Mouse (Mus musculus) retina, embryonic 14.5 days (tissue): ENCODE measurements at regions not wholly inside any gene's neighbourhood (a gene's known extent, or its start where the extent isn't known, plus 50 kb on each side); places are given as distances from the start of the nearest gene placed in this dataset.
"Not testable (repeated sequence)": the region's sequence is repeated elsewhere in the genome, so short reads cannot be mapped to it uniquely, and the experiment has no call there.

Source experiments
- DNase-seq: peaks from one replicate; pipeline ENCODE4 v3.0.0-alpha.2; 2015; ENCODE audit warnings: low spot score

DNA sequence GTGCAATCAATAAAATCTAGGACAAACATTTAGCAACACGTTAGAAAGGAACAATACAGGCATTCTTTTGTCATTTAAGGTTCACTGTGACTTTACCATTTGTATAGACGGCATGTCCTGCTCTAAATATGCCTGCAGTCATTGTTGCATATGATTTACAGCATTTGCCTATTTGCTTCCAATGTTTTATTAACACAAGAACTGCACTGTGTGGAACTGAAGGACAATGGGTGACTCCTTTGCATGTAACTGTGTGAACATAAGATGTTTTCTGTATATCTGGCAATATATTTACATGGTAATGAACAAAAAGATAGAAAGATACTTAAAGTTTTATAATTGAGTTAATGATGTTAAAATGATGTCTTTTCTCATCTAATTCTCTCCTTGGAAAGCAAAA lies 57.1 kb downstream of the Pou4f1 start:
- no peak for DNase-seq

DNA sequence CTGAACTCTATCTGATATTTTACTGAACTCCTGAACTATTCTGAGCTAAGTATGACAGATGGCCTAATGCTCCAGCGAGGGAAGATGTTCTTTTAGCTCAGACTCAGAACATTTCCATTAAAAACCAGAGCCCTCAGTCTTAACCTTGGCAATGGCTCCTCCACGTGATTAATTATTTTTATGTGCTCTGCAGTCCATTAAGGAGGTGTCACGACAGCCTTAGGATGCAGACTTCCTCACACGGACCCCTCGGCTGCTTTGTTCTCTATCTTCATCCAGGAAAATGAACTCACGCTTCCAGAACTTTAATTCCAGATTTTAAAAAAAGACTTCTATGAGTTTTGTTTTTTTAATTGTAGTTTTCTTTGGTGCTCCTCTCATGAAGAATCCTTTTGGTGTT lies 57.5 kb downstream of the Pou4f1 start:
- no peak for DNase-seq

DNA sequence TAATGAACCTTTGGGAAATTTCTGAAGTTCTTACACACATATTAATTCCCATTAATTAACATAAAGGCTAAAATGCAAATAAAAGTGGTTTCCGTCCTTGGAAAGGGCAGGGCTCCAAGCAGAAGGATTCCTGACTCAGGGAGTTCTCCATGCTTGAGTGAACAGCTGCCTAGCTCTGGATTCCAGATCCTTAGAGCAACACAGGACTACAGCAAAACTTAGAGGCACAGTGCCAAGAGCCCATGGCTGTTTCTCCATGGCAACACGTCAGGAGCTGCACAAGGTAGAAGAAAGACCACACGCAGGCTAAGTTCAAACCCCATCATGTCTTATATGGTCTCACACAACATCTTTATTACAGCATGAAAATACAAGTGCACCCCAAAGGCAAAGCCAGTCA lies 61.7 kb downstream of the Pou4f1 start:
- DNase-seq = no peak

GRCm38 (mm10) chr14:104389297-104390071 lies 78.3 kb downstream of the Pou4f1 start:
- DNase-seq = no peak

GRCm38 (mm10) chr14:104388879-104389278 lies 78.9 kb downstream of the Pou4f1 start:
- no peak for DNase-seq

- peak; percentile 33 for DNase-seq
These were observed 86.8 kb downstream of the Pou4f1 start for GRCm38 (mm10) chr14:104380986-104381385.

GRCm38 (mm10) chr14:104372776-104373175 lies 95.0 kb downstream of the Pou4f1 start:
- DNase-seq = no peak

DNA sequence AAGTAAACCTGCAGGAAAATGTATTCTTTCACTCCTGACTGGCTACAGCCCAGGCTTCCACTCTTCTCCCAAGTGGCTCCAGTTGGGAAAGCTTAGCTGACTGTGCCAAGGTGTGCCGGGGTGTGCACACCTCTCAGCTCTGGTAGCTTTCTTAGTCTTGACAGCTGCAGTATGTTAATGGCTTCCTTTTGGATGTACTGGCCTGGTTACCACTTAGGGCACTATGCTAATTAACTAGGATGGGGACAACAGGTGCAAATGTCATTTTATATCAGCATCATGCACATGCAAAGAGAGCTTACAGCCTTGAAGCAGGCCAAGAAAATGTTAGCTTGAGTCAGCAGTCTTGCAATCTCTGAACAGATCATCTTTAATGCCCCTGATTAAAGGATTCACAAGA lies 111.2 kb downstream of the Pou4f1 start:
- peak; percentile 83 for DNase-seq

GRCm38 (mm10) chr14:104336783-104337182 lies 131.0 kb downstream of the Pou4f1 start:
- not testable (repeated sequence) for DNase-seq

GRCm38 (mm10) chr14:104326089-104326488 lies 141.7 kb downstream of the Pou4f1 start:
- DNase-seq = peak; percentile 12

DNA sequence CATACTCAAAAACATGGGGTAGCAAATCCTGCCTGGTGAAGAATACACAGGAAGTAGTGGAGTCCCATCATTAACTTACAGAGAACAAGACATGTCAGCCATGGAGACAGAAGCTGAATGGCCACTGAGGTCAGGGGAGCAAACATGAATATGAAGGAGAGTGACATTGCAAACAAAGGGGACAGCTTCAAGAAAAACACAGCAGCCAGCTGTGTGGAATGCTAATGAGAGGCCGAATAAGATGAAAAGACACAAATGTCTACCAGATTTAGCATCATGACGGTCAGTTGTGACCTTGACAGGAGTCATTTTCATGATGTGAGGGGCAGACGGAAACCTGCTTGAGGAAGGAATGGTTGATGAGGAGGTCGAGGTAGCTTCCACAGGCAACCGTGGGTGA lies 167.7 kb downstream of the Pou4f1 start:
- peak; percentile 66 for DNase-seq

DNA sequence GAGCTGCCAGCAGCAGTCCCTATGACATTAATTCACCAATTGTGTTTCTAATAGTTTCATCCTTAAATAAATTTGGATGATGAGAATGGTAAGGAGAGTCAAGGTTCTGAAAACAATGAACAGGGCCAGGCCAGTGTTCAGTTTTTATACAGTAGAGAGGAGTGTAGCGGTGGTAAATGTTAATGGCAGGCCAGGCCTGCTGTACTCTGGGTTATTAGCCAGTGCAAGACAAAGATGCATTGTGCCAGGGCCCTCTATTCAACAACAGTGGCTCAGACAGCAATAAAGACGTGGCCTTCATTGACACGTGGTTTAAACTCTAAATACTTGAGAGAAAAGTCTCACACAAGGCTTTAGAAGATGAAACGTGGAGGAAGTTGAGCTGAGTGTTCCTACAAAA lies 169.5 kb downstream of the Pou4f1 start:
- DNase-seq = no peak

GRCm38 (mm10) chr14:104297316-104298311 lies 170.2 kb downstream of the Pou4f1 start:
- DNase-seq = peak; percentile 85

DNA sequence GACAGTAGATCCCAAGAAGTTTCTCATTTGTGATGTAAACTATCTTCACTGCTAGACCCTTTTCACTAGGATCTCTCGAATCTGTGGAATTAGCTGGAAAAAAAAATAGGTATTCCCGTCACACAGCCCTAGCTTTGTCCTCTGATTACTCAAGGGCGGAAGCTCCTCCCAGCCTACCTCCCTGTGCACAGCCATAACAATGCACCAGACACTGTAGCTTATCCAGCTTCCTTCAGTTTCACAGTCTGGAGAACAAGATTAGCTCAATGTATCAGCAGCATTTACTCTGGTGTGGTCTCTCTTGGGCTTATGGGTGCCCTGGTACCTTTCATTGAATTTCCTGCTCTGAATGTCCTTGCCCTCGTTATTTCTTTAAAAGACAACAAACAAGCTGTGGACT lies 174.0 kb downstream of the Pou4f1 start:
- DNase-seq = no peak

DNA sequence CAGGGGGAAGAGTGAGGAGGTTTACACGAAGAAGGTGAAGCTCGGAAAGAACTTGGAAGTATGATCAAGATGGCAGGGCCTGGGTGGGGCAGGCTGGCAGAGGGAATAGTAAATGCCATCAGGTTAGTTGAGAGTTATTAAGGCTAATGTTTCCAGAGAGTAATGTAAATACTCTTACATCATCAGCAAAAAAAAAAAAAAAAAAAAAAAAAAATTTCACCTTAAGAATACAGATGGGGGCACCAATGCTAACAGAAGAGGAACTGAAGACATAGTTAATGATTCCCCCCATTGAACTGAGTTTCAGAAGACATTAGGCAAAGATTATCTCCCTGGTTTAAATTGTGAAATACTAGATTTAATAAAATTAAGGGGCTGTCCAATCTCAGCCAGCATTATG lies 174.7 kb downstream of the Pou4f1 start:
- DNase-seq = no peak

GRCm38 (mm10) chr14:104280353-104280752 lies 187.4 kb downstream of the Pou4f1 start:
- DNase-seq = no peak

GRCm38 (mm10) chr14:104279890-104280289 lies 187.9 kb downstream of the Pou4f1 start:
- no peak for DNase-seq

DNA sequence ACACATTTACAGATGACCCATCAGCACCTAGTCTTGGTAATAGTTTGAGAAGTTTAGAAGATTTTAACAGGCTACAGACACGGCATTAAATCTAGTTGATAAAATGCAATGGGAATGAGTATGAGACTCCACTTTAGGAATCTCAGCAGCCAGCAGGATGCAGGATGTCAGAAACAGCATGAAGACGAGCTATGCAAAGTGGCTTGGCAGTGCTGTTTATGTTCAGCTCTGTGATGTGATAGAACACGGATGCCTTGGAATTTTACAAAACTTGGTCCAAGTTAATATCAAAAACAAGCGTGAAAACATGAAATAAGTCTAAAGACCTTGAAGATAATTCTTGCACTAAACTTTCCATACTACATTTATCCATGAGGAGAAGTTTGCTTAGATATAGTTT lies 193.0 kb downstream of the Pou4f1 start:
- no peak for DNase-seq

DNA sequence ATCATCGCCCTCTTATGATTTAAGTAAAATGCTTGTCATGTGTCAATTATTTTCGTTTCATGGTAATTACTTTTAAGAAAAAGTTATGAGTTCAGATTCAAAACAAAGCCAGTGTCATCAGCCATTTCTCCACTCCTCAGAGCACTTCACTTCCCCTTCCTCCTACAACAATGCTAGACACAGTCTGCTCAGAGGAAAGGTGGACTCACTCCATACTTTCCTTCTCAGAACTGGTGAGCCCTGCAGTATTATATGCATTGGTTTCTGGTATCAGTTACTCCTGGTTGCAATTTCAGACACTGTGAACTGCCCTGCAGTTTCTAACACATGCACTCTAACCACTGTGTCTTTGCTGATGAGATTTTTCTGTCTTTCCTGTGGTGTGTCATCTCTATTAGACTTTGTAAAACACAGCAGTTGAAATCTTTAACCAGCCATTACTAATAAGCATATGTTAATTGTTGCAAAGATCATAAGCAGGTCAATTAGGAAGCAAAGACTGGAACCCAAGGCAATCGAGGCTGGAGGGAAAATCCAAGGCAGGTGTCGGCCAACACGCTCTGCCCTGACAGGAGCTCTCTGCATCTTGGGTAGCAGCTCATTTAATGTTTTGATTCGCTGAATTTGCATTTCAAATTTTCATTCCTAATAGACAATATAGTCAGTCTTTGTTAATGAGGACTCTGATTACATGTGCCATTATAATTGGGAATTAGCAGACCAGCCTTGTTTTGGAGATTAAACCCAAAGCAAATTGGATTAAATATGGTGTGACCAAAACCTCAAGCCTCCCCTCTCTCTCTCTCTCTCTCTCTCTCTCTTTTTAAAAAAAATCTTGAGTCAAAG lies 202.7 kb downstream of the Pou4f1 start:
- no peak for DNase-seq

DNA sequence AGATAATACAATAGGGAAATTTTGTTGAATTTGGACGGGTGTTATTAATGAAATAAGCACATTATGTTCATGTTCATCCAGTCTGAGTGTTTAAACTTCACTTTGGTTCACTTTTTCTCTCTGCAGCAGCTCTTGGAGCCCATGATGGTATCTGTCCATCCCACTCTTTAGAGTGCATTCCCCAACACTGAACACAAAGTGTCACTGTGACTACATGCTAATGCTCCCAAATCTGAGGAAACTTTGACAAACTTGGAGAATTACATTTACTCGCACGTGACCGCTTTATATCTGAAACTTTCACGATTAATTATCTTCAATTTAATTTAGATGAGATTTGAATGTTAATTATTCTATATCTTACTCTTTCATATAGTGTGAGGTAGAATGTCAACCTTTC lies 250.8 kb downstream of the Pou4f1 start:
- no peak for DNase-seq

- DNase-seq = no peak
These were observed 257.1 kb downstream of the Pou4f1 start for GRCm38 (mm10) chr14:104210719-104211118.

- DNase-seq = no peak
These were observed 258.9 kb downstream of the Pou4f1 start for GRCm38 (mm10) chr14:104208855-104209254.
